Mouse (Mus musculus) cerebellum, adult 11 months (tissue): ENCODE measurements around the gene Rcsd1.

Experiments used
- DNase-seq: peaks from one replicate; pipeline ENCODE4 v3.0.0; 2022

Rcsd1 gene

GRCm38 (mm10) chr1:165616652-165617051 lies 92.9 kb downstream of the Rcsd1 start:
- DNase-seq: no peak

- DNase-seq: no peak
These were observed 94.8 kb downstream of the Rcsd1 start for GRCm38 (mm10) chr1:165614793-165615192.

GRCm38 (mm10) chr1:165613926-165614325 lies 95.6 kb downstream of the Rcsd1 start:
- DNase-seq: no peak

- no peak for DNase-seq
These were observed 96.8 kb downstream of the Rcsd1 start for GRCm38 (mm10) chr1:165612714-165613113.

GRCm38 (mm10) chr1:165610321-165610999 lies 99.1 kb downstream of the Rcsd1 start:
- no peak for DNase-seq

GRCm38 (mm10) chr1:165609495-165610320 lies 99.8 kb downstream of the Rcsd1 start:
- no peak for DNase-seq

GRCm38 (mm10) chr1:165608904-165609303 lies 100.7 kb downstream of the Rcsd1 start:
- no peak for DNase-seq

GRCm38 (mm10) chr1:165605774-165606173 lies 103.8 kb downstream of the Rcsd1 start:
- no peak for DNase-seq

- no peak for DNase-seq
These were observed 104.4 kb downstream of the Rcsd1 start for GRCm38 (mm10) chr1:165605108-165605507.

GRCm38 (mm10) chr1:165604203-165604602 lies 105.4 kb downstream of the Rcsd1 start:
- no peak for DNase-seq

GRCm38 (mm10) chr1:165603218-165603617 lies 106.3 kb downstream of the Rcsd1 start:
- no peak for DNase-seq

- no peak for DNase-seq
These were observed 107.7 kb downstream of the Rcsd1 start for GRCm38 (mm10) chr1:165601775-165602280.
